Mouse (Mus musculus) c-Kit-positive CD71-positive TER-119-positive erythroid progenitor cells, embryonic 14.5 days (primary cell): Measurements from ENCODE around the gene Snx29.
A peak's percentile ranks its signal among the peaks of the same experiment; 100 is the strongest.

ENCODE experiments used
- DNase-seq: peaks from one replicate; pipeline ENCODE4 v3.0.0-alpha.2; 2013; ENCODE audit warnings: low spot score

The Snx29 gene

GRCm38 (mm10) chr16:11407932-11408620 is 85.4 kb downstream of the Snx29 start:
- no peak for DNase-seq

GRCm38 (mm10) chr16:11408726-11409125 is 86.0 kb downstream of the Snx29 start:
- no peak for DNase-seq

- no peak for DNase-seq
These were observed 91.9 kb downstream of the Snx29 start for GRCm38 (mm10) chr16:11414631-11415030.

- peak; percentile 69 for DNase-seq
These were observed 95.5 kb downstream of the Snx29 start for GRCm38 (mm10) chr16:11418183-11418588.

GRCm38 (mm10) chr16:11420311-11421080 is 97.8 kb downstream of the Snx29 start:
- DNase-seq: no peak

GRCm38 (mm10) chr16:11422165-11422564 is 99.5 kb downstream of the Snx29 start:
- DNase-seq: peak; percentile 47

- no peak for DNase-seq
These were observed 100.3 kb downstream of the Snx29 start for GRCm38 (mm10) chr16:11422889-11423610.

- DNase-seq: peak; percentile 41
These were observed 101.0 kb downstream of the Snx29 start for GRCm38 (mm10) chr16:11423611-11424297.

- DNase-seq: no peak
These were observed 101.9 kb downstream of the Snx29 start for GRCm38 (mm10) chr16:11424568-11425145.

GRCm38 (mm10) chr16:11425279-11425678 is 102.6 kb downstream of the Snx29 start:
- no peak for DNase-seq

- no peak for DNase-seq
These were observed 104.3 kb downstream of the Snx29 start for GRCm38 (mm10) chr16:11426810-11427537.

GRCm38 (mm10) chr16:11429784-11430183 is 107.1 kb downstream of the Snx29 start:
- DNase-seq: no peak

GRCm38 (mm10) chr16:11430520-11430919 is 107.8 kb downstream of the Snx29 start:
- DNase-seq: no peak

- no peak for DNase-seq
These were observed 111.1 kb downstream of the Snx29 start for GRCm38 (mm10) chr16:11433779-11434178.

GRCm38 (mm10) chr16:11437641-11438040 is 114.9 kb downstream of the Snx29 start:
- DNase-seq: no peak

GRCm38 (mm10) chr16:11439417-11439816 is 116.7 kb downstream of the Snx29 start:
- no peak for DNase-seq

- DNase-seq: no peak
These were observed 118.9 kb downstream of the Snx29 start for GRCm38 (mm10) chr16:11441616-11442015.

- DNase-seq: no peak
These were observed 119.8 kb downstream of the Snx29 start for GRCm38 (mm10) chr16:11442534-11442933.

GRCm38 (mm10) chr16:11444626-11445025 is 121.9 kb downstream of the Snx29 start:
- no peak for DNase-seq

- no peak for DNase-seq
These were observed 124.3 kb downstream of the Snx29 start for GRCm38 (mm10) chr16:11446977-11447376.

GRCm38 (mm10) chr16:11447905-11448304 is 125.2 kb downstream of the Snx29 start:
- DNase-seq: no peak
